Mouse (Mus musculus) right cerebral cortex, postnatal 10 days (tissue): ENCODE measurements around the gene Slf2.
A peak's percentile ranks its signal among the peaks of the same experiment; 100 is the strongest.

Experiments
- DNase-seq, 2 experiments: peaks; one replicate each; pipeline ENCODE4 v3.0.0; 2021; ENCODE audit warnings: low spot score in 2 of 2

The Slf2 gene

DNA sequence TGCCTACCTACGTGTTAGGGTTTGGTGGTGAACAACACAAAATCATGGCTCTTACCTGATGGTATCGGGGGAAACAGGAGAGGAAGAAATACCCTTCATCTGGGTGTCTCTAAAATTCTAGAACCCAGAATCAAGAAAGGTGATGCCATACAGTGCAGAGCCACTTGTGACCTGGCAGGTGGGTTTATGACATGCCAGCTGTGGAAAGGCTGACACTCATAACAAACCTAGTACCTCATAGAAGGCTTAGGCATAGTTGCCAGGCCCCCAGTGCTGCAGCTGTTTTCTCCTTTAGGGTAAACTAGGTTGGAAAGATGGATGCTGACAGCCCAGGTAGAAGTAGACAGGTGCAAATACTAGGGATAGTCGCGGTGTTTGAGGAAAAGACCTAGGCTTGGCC lies 53.5 kb downstream of the Slf2 start:
- no peak for DNase-seq

GRCm38 (mm10) chr19:44985159-44985988 lies 54.4 kb downstream of the Slf2 start:
- no peak for DNase-seq

GRCm38 (mm10) chr19:44987004-44987403 lies 56.1 kb downstream of the Slf2 start:
- peak in 1 of 2 experiments; percentile 50 for DNase-seq

GRCm38 (mm10) chr19:44987851-44988250 lies 56.9 kb downstream of the Slf2 start:
- DNase-seq: peak; percentile 61 to 71

GRCm38 (mm10) chr19:44988321-44988720 lies 57.4 kb downstream of the Slf2 start:
- peak in 1 of 2 experiments; percentile 29 for DNase-seq

- peak; percentile 65 to 70 for DNase-seq
Measured at GRCm38 (mm10) chr19:44988831-44989566, 58.0 kb downstream of the Slf2 start, which contains the start of gene Sema4g. Gene Sema4g (plus strand): TSS chr19:44989101.

GRCm38 (mm10) chr19:44989567-44990495 lies 58.9 kb downstream of the Slf2 start:
- DNase-seq: peak in 1 of 2 experiments; percentile 44

- peak in 1 of 2 experiments; percentile 27 for DNase-seq
Measured at GRCm38 (mm10) chr19:44991031-44991430, 60.1 kb downstream of the Slf2 start.

DNA sequence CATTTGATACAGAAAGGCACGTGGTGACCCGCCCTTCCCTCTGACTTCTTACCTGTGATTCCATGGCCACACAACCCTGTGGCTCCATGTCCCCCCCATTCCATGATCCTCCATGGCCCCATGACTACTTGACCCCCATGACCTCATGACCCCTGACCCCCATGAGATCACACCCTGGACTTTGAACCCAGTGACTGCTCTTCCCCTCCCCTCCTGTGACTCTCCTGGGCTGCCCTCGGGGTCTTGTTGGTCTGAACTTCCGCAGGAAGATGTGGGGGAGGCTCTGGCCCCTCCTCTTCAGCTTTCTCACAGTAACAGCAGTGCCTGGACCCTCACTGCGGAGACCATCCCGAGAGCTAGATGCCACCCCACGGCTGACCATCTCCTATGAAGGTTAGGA lies 61.3 kb downstream of the Slf2 start:
- DNase-seq: peak in 1 of 2 experiments; percentile 42

- peak in 1 of 2 experiments; percentile 29 for DNase-seq
Measured at GRCm38 (mm10) chr19:44992712-44993111, 61.8 kb downstream of the Slf2 start.

DNA sequence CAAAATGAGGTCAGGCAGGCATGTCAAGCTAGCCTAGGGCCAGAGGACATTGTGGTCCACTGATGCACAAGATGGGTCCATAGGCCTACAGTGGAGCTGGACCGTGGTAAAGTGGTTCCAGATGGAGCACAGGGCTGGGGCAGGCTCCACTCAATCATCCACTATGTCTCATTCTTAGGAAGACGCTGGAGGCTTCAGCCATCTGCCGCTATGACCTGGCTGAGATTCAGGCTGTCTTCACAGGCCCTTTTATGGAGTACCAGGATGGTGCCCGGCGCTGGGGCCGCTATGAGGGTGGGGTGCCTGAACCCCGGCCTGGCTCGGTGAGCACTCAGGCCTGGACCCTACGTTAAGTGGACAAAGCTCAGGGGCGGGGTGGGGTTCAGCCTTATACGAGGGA lies 66.8 kb downstream of the Slf2 start:
- peak in 1 of 2 experiments; percentile 30 for DNase-seq

DNA sequence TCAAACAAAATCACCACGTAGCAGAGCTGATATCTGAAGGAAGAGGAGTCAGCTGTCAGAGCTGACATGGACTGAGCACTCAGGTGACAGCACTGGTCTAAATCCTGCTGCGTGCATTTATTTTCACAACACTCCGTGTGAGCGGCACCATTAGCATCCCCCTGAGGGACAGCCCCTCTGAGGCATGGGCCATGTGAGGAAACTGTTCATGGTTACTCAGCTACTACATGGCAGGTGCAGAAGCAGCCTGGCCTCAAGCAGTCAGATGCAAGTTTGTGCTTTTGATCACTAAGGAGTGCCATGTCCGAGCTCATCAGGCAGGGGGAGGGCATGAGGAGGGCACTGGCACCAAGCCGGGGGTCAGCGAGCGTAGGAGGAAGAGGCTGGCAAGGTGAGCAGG lies 68.7 kb downstream of the Slf2 start:
- DNase-seq: no peak

- DNase-seq: peak in 1 of 2 experiments; percentile 27
Measured at GRCm38 (mm10) chr19:45002301-45002700, 71.3 kb downstream of the Slf2 start.

DNA sequence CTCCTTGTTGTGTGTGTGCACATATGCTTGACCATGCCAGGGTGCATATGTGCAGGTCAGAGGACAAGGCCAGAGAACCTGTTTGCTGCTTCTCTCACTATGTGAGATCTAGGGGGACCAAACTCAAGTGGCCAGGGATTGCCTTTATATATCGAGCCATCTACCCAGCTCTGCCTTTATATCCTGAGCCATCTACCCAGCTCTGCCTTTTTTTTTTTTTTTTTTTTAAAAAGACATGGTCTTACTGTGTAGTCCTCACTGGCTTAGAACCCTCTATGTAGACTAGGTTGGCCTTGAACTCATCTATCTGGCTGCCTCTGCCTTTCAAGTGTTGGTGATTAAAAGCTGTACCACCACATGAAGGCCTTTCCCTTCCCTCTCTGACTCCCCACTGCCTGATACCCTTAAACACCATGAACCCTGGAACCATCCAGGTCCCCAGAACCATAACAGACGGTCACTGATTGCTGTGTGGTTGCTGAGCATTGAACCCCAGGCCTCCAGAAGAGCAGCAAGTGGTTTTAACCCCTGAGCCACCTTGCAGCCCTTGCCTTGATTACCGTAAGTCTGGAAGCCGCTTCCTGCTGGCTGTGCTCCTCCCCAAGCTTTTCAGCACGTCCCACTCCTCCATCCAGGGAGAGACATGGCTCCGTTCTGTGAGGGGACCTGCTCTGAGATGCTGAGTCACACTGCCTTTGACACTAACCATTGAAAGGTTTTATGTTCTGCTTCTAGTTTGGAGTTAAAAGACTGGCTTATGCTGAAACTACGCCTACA lies 73.0 kb downstream of the Slf2 start:
- DNase-seq: no peak

DNA sequence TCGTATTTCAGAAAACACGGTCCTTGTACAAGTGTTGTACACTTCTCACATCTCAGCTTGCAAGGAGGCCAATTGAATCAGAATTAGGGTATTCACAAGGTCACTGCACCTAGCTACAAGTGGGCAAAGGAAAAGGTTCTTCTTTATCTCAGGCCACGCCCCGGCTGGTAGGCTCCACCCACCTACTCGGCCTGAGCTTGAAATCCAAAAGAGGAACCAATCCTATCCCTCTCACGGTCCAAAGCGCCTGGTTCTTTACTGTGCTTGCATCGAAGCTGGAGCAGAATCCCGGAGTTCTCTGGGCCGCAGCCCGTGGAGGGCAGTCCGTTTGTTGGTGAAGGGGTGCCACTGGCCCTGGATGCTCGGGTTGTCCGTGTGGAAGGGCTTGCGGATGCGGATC lies 74.5 kb downstream of the Slf2 start, which contains the start of gene Twnk:
TSS of gene Twnk (plus strand) at position 220 of the 400 bp plus-strand sequence.
- DNase-seq: no peak

DNA sequence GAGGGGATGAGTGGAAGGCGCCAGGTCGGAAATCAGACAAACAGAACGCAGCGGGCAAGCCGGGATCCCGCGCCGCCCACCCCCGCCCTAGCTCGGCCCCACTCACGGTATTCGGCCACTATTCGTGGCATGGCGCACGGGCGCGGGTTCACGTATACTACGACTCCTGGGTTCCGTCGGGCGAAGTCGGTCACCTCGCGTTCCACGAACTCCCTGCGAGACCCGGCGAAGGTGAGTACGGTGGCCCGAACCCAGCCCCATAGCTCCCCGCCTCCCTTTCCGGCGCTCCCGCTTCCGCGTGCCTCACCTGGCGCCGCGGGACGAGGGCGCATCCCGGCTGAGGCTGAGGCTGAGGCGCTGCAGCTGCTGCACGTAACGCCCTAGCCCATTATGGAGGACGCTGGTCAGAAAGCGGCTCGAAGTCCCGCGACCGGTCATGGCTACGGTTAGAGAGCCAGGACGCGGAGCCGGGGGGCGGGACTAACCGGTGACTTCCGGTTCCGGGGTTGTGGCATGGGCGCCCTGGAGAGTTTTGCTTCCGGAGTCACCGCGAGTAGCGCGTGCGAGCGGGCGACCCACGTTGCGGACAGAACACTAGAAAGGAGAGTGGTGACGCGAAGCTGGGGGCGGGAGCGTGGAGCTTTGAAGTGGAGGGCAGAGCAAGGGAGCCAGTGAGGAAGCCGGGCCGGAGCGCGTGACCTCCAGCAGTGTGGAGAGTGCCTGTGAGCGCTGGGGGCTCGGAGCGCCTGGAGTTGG lies 75.2 kb downstream of the Slf2 start, which contains the start of gene Mrpl43:
TSS of gene Mrpl43 (minus strand) at position 486 of the 756 bp plus-strand sequence.
- DNase-seq: peak; percentile 97 to 98

DNA sequence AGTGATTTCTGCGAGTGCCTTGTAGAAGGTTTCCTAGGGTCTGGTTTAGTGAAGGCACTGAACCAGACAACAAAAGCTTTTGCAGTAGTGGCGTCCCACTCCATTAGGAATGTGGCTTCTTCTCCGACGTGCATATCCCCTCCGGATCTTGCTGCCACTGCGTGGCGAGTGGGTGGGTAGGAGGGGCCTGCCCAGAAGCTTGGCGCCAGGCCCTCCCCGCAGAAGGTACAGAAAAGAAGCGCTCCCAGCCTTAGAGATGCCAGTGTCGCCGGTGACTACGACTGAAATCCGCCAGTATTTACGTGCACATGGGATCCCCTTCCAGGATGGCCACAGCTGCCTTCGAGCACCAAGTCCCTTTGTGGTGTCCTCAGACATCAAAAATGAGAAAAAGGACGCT lies 76.1 kb downstream of the Slf2 start:
- DNase-seq: no peak

- DNase-seq: no peak
Measured at GRCm38 (mm10) chr19:45007425-45008191, 76.7 kb downstream of the Slf2 start.

- no peak for DNase-seq
Measured at GRCm38 (mm10) chr19:45010646-45011045, 79.7 kb downstream of the Slf2 start.
